Mouse (Mus musculus) megakaryocyte-erythroid progenitor cell, adult 5-6 weeks (primary cell): ENCODE data around the gene Rhot2. TPM values are rescaled to one million over a fixed set of nuclear protein-coding genes. Genes with fewer than 3 reads are reported as not detected.

ENCODE experiments used
- ATAC-seq: replicated peaks from 2 replicates; pipeline ENCODE4 v1.8.0; 2016; ENCODE audit warnings: mild to moderate bottlenecking, inconsistent platforms; ENCODE audit not compliant: severe bottlenecking, poor library complexity, low FRiP score, low TSS enrichment
- total RNA-seq, 2 experiments: library from RNA; stranded (forward) in 1 of 2; stranded (reverse) in 1 of 2; fragments of 200-1000, 215-1000 nt in 1 of 2; fragments of >200 nt in 1 of 2; fragmentation: Nextera tagmentation in 1 of 2; gene quantifications; 2 replicates each; pipeline ENCODE4 v1.2.3; 2014 to 2017

Rhot2 gene
- total RNA-seq, 2 experiments from 2014 or later = 27.4 to 54.8 TPM

DNA sequence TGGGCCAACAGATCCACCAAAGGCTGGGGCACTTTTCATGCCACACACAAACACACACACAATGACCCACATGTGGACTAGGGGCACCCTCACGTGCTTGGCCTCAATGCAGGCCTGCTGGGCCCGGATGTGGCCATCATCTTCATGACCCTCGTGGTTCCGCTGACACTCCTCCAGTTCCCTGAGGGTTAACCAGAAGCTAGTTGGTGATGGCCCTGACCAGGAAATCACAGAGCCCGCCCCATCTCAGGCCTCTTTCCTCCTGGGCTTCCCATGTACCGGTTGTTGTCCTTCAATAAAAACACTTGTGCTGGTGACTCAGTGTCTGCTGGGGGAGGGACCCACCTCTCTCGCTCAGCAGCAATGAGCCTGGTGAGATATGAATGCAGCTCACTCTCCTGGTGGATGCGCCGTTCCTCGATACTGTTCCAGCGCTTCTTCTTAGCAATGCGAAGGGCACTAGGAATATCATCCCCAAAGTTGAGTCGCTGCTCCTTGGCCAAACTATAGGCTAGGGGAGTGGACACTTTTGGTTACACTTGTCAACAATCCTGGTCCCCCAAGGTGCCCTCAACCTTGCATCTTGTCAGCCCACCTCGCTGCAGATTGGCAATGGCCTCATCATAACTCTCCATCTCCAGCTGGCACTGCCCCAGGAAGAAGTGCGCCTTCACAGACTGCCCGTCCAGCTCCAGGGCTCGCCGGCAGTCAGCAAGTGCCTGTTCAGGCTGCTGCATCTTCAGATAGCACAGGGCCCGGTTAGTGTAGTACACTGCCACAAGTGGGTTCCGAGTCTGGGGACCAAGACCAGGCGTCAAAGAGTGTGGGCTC, 13.0 kb downstream of the Rhot2 start:
- no peak for ATAC-seq

DNA sequence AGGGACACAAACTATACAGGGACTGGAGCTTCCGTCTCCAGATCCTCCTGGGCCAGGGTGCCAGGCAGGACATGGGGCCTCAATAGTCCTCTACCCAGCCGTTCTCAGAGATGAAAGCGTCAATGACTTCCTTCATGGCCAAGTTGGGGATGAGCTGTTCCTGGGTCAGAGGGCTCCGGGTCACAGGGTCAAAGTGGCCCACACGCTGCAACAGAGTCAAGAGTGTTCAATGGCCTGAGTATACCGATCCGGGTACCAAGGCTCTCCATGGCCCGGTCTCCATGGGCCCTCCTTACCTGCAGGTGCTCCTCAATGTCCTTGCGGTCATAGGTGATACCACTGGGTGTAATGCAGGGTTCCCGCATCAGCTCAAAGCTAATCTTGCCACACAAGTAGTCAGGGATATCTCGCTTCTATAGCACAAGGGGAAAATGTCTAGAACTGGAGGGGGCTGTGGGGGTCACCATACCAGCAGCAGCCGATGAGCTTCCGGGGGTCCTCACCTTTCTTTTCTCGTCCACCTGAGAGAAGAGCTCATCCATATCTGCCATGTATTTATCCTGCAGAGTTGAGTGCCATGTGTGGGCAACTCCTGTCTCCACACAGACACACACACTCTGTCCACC, 13.7 kb downstream of the Rhot2 start:
- ATAC-seq = no peak

DNA sequence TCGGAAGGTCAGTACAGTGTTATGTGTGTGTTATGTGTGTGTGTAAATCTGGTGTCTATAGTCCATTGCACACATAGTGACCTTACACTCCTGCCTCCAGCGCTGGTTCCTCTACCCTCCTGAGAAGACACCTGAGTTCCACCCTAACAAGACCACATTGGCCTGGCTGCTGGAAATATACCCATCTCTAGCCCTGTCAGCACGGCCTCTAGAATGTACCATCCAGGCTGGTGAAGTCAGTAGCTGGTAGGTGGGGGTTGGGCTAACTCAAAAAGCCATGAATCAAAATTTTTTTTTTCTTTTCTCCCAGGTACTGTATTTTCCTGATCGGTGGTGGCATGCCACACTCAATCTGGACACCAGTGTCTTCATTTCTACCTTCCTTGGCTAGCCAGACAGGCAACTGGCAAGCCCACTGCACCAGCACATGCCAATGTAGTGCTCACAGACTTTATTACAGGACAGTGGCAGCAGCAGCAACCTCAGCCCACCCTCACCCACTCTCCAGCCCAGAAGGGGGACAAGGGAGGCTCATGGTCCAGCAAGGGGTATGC, 14.4 kb downstream of the Rhot2 start:
- no peak for ATAC-seq

DNA sequence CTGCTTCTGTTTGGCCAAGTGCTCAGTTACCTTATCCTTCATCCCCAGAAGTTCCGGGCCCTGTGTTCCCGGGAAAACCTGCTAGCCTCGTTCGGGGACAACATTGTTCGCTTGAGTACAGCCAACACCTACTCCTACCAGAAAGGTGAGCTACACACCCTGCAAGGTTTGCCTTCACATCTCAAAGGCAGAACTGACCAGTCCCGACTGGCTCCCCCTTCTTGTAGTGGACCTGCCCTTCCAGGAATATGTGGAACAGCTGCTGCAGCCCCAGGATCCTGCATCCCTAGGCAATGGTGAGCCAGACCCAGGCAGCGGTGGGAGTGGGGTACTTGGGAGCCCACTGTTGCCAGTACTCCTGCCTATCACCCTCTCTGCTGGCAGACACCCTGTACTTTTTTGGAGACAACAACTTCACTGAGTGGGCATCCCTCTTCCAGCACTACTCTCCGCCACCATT, 15.1 kb downstream of the Rhot2 start:
- no peak for ATAC-seq

DNA sequence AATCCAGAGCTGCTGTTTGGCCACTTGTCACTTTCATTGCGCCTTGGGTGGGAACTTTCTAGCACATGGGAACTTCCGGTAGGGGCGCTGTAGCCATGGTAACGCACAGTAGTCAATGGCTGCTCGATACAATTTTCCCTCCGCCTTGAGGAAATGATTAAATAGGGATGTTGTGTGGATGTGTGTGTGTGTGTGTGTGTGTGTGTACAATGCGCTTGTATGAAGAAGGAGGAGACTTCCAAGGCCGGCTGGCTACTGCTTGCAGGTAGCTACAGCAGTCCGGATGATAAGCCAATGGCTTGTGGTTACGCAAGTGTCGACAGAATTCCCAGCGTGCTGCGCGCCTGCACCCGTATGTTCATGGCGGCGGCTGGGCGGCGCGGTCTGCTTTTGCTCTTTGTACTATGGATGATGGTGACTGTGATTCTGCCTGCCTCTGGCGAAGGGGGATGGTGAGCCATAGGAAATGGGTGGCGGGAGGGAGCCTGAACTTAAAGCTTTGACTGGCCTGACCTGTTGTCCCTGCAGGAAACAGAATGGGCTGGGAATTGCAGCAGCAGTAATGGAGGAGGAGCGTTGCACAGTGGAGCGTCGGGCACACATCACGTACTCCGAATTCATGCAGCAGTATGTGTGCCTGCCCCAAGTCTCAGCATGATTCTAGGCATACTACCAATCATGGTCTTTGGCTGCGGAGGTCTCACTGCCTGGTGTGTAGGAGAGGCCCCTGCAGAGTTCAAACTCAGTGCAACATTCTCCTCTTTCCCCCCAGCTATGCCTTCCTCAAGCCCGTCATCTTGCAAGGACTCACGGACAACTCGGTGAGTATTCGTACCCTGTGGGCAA, 15.7 kb downstream of the Rhot2 start, which contains the start of gene Jmjd8:
Gene Jmjd8, plus strand, starts transcription at position 156 of the 846 bp plus-strand sequence.
- ATAC-seq = peak; percentile 41

DNA sequence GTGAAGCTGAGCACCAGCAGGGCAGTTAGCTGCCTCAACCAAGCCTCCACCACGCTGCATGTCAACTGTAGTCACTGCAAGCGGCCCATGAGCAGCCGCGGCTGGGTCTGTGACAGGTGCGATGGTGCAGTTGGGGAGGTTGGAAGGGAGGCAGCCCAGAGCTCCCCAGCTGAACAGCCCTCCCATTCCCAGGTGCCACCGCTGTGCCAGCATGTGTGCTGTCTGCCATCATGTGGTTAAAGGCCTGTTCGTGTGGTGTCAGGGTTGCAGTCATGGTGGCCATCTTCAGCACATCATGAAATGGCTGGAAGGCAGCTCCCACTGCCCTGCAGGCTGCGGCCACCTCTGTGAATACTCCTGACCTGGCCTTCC, 16.4 kb downstream of the Rhot2 start:
- ATAC-seq = no peak

DNA sequence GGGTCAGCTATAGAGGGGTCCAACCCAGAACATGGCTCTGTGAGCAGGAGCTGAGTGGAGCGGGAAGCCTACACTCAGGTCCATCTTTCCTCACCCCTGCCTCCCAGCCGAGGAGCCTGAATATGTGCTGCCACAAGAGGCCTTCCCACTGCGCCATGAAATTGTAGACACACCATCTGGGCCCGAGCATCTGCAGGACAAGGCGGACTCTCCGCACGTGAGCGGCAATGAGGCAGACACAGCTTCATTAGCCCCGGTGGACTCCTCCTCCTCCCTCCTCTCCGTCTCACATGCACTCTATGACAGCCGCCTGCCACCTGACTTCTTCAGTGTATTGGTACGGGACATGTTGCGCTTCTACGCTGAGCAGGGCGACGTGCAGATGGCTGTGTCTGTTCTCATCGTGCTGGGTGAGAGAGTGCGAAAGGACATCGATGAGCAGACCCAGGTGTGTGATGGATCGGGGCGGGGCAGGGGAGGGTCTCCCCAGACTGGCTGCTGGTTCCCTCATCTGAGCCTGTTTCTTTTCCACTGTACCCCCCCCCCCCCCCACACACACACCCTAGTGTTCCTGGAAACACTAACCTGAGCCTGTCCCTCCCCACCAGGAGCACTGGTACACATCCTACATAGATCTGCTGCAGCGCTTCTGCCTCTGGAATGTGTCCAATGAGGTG, 17.0 kb downstream of the Rhot2 start:
- ATAC-seq = no peak

DNA sequence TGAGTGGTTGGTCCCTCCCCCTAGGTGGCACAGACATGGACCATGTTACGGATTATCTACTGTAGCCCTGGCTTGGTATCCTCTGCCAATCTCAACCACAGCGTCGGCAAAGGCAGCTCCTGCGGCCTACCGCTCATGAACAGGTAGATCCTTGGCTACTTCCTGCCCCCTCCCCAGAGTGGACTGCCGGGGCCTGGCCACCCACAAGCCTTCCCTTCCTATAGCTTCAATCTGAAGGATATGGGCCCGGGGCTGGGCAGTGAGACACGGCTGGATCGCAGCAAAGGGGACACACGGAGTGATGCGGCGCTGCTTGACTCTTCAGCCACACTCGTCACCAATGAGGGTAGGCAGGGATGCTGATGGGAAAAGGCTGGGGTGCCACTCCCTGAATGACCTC, 17.6 kb downstream of the Rhot2 start:
- no peak for ATAC-seq

DNA sequence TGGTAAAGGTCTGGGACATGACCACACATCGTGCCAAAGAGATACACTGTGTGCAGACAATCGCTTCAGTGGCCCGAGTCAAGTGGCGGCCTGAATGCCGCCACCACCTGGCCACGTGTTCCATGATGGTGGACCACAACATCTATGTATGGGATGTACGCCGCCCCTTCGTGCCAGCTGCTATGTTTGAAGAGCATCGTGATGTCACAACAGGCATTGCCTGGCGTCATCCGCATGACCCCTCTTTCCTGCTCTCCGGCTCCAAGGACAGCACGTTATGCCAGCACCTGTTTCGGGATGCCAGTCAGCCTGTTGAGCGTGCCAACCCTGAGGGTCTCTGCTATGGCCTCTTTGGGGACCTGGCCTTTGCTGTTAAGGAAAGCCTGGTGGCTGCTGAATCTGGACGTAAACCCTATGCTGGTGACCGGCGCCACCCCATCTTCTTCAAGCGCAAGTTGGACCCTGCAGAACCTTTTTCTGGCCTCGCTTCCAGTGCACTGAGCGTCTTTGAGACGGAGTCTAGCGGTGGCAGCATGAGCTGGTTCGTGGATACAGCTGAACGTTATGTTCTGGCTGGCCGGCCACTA, 18.6 kb downstream of the Rhot2 start:
- no peak for ATAC-seq

DNA sequence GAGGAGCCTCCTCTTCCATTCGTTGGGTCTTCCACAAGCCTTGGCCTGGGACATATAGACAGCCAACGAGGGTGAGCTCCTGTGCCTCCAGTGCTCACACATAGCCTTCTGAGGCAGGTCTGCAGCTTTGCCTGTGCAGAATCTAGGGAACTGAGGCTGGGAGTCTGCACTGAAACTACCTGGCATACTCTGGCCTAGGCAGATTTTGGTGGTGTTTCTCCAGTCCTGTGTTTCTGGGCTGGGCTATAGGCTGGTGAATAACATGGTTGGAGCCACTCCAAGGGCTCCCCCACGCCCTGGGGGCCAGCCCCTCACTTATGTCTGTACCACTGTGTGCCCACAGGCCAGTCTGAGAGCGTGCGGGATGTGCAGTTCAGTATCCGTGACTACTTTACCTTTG, 19.3 kb downstream of the Rhot2 start:
- no peak for ATAC-seq

DNA sequence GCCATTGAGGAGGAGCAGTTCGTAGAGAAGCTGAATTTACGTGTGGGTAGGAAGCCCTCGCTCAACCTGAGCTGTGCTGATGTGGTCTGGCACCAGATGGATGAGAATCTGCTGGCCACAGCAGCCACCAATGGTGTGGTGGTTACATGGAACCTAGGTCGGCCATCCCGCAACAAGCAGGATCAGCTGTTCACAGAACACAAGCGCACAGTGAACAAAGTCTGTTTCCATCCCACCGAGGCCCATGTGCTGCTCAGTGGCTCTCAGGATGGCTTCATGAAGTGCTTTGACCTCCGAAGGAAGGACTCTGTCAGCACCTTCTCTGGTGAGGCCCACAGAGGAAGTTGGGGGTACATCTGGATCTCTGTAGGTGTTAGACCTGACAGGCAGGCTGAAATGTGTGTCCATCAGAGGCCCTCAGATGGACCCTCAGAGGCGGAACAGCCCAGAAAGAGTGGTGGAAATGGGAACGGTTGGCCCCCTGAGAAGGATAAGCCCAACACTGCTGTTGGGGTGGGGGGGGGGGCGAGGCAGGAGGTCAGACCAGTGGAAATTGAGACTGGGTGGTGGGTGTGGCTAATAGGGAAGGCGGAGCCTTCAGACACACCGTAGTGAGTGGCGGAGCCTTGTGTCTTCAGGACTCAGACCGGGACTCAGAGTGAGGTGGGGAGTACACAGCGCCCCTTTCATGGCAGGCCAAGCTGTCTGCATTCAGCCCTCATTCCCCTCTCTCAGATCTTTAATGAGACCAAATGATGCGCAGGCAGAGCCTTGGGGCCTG, 20.1 kb downstream of the Rhot2 start:
- ATAC-seq = no peak

DNA sequence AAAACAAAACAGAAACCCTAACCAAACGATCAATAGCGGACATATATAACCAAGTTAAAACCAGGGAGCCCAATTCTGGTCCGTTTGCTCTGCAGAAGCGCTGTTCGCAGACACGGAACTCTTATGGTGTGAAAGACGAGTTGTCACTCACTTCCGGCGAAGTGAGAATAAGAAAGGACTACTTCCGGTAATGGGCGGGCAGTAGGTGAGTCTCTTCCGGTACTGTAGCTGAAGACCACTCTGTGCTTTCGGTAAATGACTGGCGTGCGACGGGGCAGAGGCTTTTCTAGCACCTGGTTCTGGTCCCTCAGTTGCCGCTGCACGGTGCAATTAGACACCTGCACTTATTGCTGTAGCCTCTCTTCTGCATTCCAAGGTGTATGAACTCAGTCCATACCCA, 21.2 kb downstream of the Rhot2 start, which contains the start of gene Wdr24:
Gene Wdr24, plus strand, starts transcription at position 176 of the 400 bp plus-strand sequence.
- peak; percentile 72 for ATAC-seq

DNA sequence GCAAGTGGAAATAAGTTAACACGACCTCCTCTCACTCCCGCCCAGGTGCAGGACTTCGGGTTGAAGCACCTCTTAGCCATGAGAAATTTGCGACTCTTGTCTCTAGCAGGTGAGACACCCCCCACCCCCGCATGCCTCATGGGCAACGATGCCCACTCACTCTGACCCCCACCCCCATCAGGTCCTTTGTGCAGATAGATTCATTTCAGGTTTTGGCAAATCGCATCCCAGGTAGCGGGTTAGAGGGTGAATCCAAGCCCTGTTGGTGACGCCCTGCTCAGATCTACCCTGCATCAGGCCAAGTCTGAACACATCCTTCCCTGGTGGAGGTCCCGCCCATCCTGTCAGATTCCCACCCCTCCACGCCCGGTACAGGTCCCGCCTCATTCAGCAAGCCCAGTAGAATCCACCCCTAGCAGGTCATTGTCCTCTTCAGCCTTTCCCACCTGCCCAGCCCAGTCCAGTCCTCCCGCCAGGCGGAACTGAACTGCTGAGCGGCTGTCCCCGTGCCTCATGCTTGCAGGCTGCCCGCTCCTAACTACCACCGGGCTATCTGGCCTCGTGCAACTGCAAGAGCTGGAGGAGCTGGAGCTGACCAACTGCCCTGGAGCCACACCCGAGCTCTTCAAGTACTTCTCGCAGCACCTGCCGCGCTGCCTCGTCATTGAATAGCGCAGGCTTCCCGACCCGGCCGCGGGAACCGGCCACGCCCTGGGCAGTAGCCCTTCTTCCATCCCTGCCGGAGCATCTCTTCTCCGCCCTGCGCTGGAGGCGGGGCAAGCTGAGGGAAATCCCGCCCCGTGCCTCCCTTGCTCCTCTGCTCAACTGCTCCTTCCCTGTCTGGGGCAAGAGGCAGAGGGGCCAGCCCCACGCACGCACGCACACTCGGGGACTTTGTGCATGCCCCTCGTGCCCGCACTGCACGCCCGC, 25.5 kb downstream of the Rhot2 start:
- ATAC-seq = 0 out of 2 replicates have a peak, but pooled peaks have one; percentile 23

DNA sequence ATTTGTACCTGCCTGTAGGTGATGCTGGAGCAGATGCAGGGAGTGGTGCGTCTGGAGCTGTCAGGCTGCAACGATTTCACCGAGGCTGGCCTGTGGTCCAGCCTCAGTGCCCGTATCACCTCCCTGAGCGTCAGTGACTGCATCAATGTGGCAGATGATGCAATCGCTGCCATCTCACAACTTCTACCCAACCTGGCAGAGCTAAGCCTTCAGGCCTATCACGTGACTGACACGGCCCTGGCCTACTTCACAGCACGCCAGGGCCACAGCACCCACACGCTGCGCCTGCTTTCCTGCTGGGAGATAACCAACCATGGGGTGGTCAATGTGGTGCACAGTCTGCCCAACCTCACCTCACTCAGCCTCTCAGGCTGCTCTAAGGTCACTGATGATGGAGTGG, 27.0 kb downstream of the Rhot2 start:
- ATAC-seq = no peak

DNA sequence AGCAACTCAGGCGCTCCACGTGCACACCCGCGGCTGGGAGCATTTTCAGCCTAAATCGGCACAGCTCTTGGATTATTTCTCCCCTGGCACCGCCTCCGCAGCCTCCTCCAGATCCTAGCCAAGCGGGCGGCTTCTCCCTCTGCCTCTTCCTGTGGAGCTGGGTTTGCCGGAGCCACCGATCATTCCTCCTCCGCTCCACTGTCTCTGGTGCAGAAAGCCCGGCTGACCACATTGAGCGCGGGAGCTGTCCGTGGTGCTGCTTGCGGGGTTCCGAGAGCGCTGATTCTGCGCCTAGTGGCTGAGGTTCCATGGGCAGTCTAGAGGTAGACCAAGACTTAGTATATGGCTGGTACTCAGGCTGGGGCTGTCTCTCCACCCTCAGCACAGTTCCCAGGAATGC, 31.2 kb downstream of the Rhot2 start:
- peak; percentile 69 for ATAC-seq

DNA sequence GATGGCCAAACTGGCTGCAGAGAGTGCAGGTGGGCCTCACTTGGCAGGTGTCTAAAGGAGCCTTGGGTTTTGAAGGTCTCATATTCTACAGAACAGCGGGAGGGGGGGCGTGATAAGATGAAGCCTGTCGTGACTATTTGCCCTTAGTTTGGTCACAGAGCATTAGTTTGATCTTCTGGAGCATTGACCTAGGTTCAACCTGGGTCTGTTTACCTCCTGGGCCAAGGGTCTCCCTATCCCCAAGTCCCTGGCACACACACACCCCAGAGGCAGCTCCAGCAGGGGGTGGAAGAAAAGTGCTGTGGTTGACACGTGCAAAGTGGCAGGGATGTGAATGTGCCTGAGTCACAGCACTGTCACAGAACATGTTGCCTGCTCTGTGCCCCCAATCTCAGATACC, 33.8 kb downstream of the Rhot2 start:
- ATAC-seq = no peak
